ENCODE assay signal across 9 mouse cellular contexts in the genomic region with DNA sequence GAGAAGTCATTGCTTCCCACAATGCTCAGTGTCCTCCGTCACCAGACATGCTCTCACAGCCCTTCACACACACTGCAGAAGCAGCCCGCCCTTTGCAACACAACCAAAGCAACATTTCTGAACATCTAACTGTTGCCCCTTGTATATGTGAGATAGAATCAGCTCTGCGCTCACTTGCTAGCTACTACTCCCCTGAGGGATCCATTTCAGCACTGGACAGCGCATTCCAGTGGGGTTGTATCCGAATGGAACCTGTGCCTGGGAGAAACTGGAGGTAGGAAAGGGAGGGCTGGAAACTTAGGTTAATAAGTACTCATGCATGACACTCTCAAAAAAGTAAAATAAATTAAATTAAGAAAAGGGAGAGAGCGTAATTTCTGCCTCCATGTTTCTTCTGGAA.
DNase-seq lines count a peak whose midpoint lies in the region; ATAC-seq and TF ChIP-seq lines count a peak whose summit lies in the region.
"Had no signal": no experiment of that assay in that cellular context is flagged by ENCODE, and none has a peak within 500 bp of the region (broad histone marks: within the 10 kb centered on the region; RNA-seq: fewer than 3 reads in every experiment).

No protein-coding gene starts in this region.

- peak; percentile 83 for ATAC-seq in kidney, embryonic 15.5 days (replicated peaks; ENCODE audit: low FRiP score)

- H3K9me3 ChIP-seq in kidney, embryonic 15.5 days (replicated peaks) = no peaks in the 10 kb centered on the region
- H3K9me3 ChIP-seq in ES-E14 (ENCODE audit: control insufficient read depth, insufficient read depth, low read depth, low read length) = no peaks in the 10 kb centered on the region
- H3K9me3 ChIP-seq in limb, embryonic 10.5 days (replicated peaks) = no peaks in the 10 kb centered on the region

- H3K27me3 ChIP-seq in kidney, embryonic 15.5 days = no peaks in the 10 kb centered on the region
- no peaks in the 10 kb centered on the region for H3K27me3 ChIP-seq in kidney, adult 2 months (replicated peaks; ENCODE audit: control insufficient read depth, insufficient read depth, low read length)
- no peaks in the 10 kb centered on the region for H3K27me3 ChIP-seq in limb, embryonic 10.5 days (ENCODE audit: low read depth, poor library complexity, severe bottlenecking)

- in situ Hi-C loops in ES-E14 (cut with MboI; ENCODE audit: low sequenced_read_pairs in 2 of 2, unreplicated experiment in 2 of 2) = no loop called here

- H3K9ac ChIP-seq in kidney, embryonic 15.5 days = no peak overlapping the region
- H3K9ac ChIP-seq in ES-E14 (ENCODE audit: insufficient read depth, low read depth, low read length, poor library complexity, severe bottlenecking) = no peak overlapping the region

- no peak overlapping the region for H3K27ac ChIP-seq in kidney, embryonic 15.5 days
- no peak overlapping the region for H3K27ac ChIP-seq in kidney, adult 2 months (ENCODE audit: insufficient read depth, low read depth, low read length)
- no peak overlapping the region for H3K27ac ChIP-seq in ES-E14 (ENCODE audit: insufficient read depth, low read depth, low read length, poor library complexity, severe bottlenecking)
- no peak overlapping the region for H3K27ac ChIP-seq in limb, embryonic 10.5 days
- H3K27ac ChIP-seq: macrophage had no signal

- H3K4me2 ChIP-seq in kidney, embryonic 15.5 days = no peak overlapping the region

- H3K36me3 ChIP-seq in kidney, embryonic 15.5 days = no peaks in the 10 kb centered on the region
- H3K36me3 ChIP-seq in kidney, adult 2 months (ENCODE audit: control insufficient read depth, insufficient read depth, low read length) = no peaks in the 10 kb centered on the region
- H3K36me3 ChIP-seq in ES-E14 (ENCODE audit: control insufficient read depth, insufficient read depth, low read length, poor library complexity, severe bottlenecking) = no peaks in the 10 kb centered on the region
- no peaks in the 10 kb centered on the region for H3K36me3 ChIP-seq in limb, embryonic 10.5 days

- TF ChIP-seq POLR2A in kidney, adult 2 months (IDR thresholded peaks at IDR 0.05; ENCODE audit: low read depth, low read length) = no peak

- DNase-seq in kidney, adult 2 months = no peak
- DNase-seq in ES-E14 (ENCODE audit: low read depth, low spot score) = peak; percentile 40
- DNase-seq in ZHBTc4 (ENCODE audit: low read depth, low spot score) = peak; percentile 44
- DNase-seq in limb, embryonic 10.5 days (ENCODE audit: low spot score) = peak; percentile 70
- DNase-seq in c-Kit-positive CD71-positive TER-119-positive erythroid progenitor cells, embryonic 14.5 days (ENCODE audit: low spot score) = no peak
- DNase-seq in thymus, postnatal 0 days (ENCODE audit: low spot score) = no peak
- DNase-seq: thymus, adult 18-20 months had no signal

- H3K4me3 ChIP-seq in kidney, embryonic 15.5 days (replicated peaks) = no peak overlapping the region
- no peak overlapping the region for H3K4me3 ChIP-seq in kidney, adult 2 months (ENCODE audit: insufficient read depth, low read depth, low read length)
- no peak overlapping the region for H3K4me3 ChIP-seq in ES-E14 (ENCODE audit: insufficient read depth in 1 of 2, low read depth in 1 of 2, low read length in 2 of 2, poor library complexity in 1 of 2, severe bottlenecking in 1 of 2)
- H3K4me3 ChIP-seq in limb, embryonic 10.5 days = no peak overlapping the region

- 46% methylated on average over 6 of the region's 6 CpGs for WGBS in kidney, embryonic 15.5 days
- WGBS in kidney, adult 2 months = 44% methylated on average over 6 of the region's 6 CpGs
- 55% methylated on average over 6 of the region's 6 CpGs for WGBS in limb, embryonic 10.5 days

- no peaks in the 10 kb centered on the region for H3K4me1 ChIP-seq in kidney, embryonic 15.5 days
- H3K4me1 ChIP-seq in kidney, adult 2 months (ENCODE audit: control insufficient read depth, insufficient read depth, low read length) = no peaks in the 10 kb centered on the region
- no peaks in the 10 kb centered on the region for H3K4me1 ChIP-seq in ES-E14 (ENCODE audit: control insufficient read depth in 2 of 2, insufficient read depth in 2 of 2, low read length in 2 of 2, poor library complexity in 1 of 2)
- H3K4me1 ChIP-seq in limb, embryonic 10.5 days = no peaks in the 10 kb centered on the region

- TF ChIP-seq CTCF in kidney, adult 2 months (conservative IDR thresholded peaks at IDR 0.05; ENCODE audit: insufficient read depth, insufficient read length, low read depth, low read length) = no peak

TF ChIP-seq in ES-E14, 5 proteins besides CTCF, POLR2A, EP300 and RAD21:
- TF ChIP-seq HCFC1 (IDR thresholded peaks at IDR 0.05; ENCODE audit: borderline replicate concordance, insufficient read depth, low read length) (no peak), ZNF384 (IDR thresholded peaks at IDR 0.05; ENCODE audit: low read depth, low read length) (no peak), CHD2 (IDR thresholded peaks at IDR 0.05; ENCODE audit: low read depth, low read length) (no peak), ZC3H11A (IDR thresholded peaks at IDR 0.05; ENCODE audit: borderline replicate concordance, low read depth, low read length) (no peak), MAFK (IDR thresholded peaks at IDR 0.05; ENCODE audit: insufficient read depth, low read depth, low read length) (no peak)

Comparison
In these comparisons a context has a peak if more than half of its experiments do, and no peak if none do; other contexts are left out.
1. DNase-seq: peak in ES-E14 (single experiment), ZHBTc4 (single experiment) and limb, embryonic 10.5 days (single experiment); none in kidney, adult 2 months (single experiment), c-Kit-positive CD71-positive TER-119-positive erythroid progenitor cells, embryonic 14.5 days (single experiment) and thymus, postnatal 0 days (single experiment).